In the genomic region with DNA sequence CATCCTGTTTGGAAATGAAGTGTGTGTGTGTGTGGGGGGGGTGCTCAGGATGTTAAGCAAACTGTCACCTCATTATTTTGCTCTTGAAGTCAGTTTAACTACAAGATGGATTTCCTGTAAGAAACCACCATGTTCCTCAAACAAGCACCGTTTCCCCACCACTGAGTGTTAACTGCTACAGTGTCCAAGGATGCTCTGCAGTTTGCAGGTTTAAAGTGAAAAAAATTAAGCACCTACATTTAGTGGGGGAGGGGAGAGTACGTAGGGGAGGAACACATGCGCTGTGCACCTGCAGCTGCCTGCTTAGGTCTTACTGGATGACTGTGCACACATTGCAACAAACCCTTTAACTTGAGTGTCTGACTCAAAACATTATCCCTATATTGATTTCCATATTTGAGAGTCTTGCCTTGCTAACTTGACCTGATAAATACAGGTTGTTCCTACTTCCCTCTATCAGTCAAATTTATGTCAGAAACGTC, we compare ENCODE assay signal across 16 mouse cellular contexts. TPM values are rescaled to one million over a fixed set of nuclear protein-coding genes. Genes with fewer than 3 reads are reported as not detected.
DNase-seq lines count a peak whose midpoint lies in the region; ATAC-seq and TF ChIP-seq lines count a peak whose summit lies in the region.
"Had no signal": no experiment of that assay in that cellular context is flagged by ENCODE, and none has a peak within 500 bp of the region (broad histone marks: within the 10 kb centered on the region; RNA-seq: fewer than 3 reads in every experiment).

No protein-coding gene starts in this region.

- no peaks in the 10 kb centered on the region for H3K27me3 ChIP-seq in heart, adult 2 months (ENCODE audit: control insufficient read depth, insufficient read depth, low read length)
- no peaks in the 10 kb centered on the region for H3K27me3 ChIP-seq in intestine, embryonic 16.5 days (replicated peaks; ENCODE audit: control insufficient read depth, insufficient read depth, low read length)
- H3K27me3 ChIP-seq: kidney, embryonic 15.5 days; midbrain, embryonic 12.5 days had no signal

- no peaks in the 10 kb centered on the region for H3K79me2 ChIP-seq in heart, adult 2 months (replicated peaks; ENCODE audit: control insufficient read depth, insufficient read depth, low read length)

- no peak overlapping the region for H3K9ac ChIP-seq in heart, adult 2 months (ENCODE audit: low read depth, low read length)
- no peak overlapping the region for H3K9ac ChIP-seq in intestine, embryonic 16.5 days (ENCODE audit: low read depth, low read length)
- H3K9ac ChIP-seq: kidney, embryonic 15.5 days; midbrain, embryonic 12.5 days had no signal

- peak; percentile 65 for DNase-seq in CD4-positive helper T cell, adult 2 months (ENCODE audit: low read depth, low spot score)
- peak; percentile 40 for DNase-seq in T-cell, adult 2 months (ENCODE audit: low spot score)
- DNase-seq in lung, postnatal 10 days: peak; percentile 25
- DNase-seq in thymus, postnatal 0 days (ENCODE audit: low spot score): peak; percentile 89
- DNase-seq in heart, adult 2 months: no peak
- DNase-seq in gastrocnemius, adult 8-10 months (ENCODE audit: low spot score in 2 of 2): no peak
- DNase-seq: adrenal gland, adult 8-10 months; cerebellum, adult 9-10 months; heart, postnatal 10 days; right cerebral cortex, postnatal 25 days had no signal

- intact Hi-C loops in heart, adult 2 months (cut with DNase I): no loop called here

- H3K36me3 ChIP-seq in heart, adult 2 months (ENCODE audit: control insufficient read depth, insufficient read depth, low read length): no peaks in the 10 kb centered on the region
- H3K36me3 ChIP-seq in intestine, embryonic 16.5 days (ENCODE audit: control insufficient read depth, insufficient read depth, low read length): no peaks in the 10 kb centered on the region
- H3K36me3 ChIP-seq: kidney, embryonic 15.5 days; midbrain, embryonic 12.5 days had no signal

- H3K4me2 ChIP-seq in intestine, embryonic 16.5 days (ENCODE audit: low read depth, low read length): no peak overlapping the region
- H3K4me2 ChIP-seq: kidney, embryonic 15.5 days; midbrain, embryonic 12.5 days had no signal

- no peak overlapping the region for H3K4me3 ChIP-seq in heart, adult 2 months
- H3K4me3 ChIP-seq in intestine, embryonic 16.5 days (ENCODE audit: low read length): no peak overlapping the region
- H3K4me3 ChIP-seq: kidney, embryonic 15.5 days; midbrain, embryonic 12.5 days had no signal

- WGBS in heart, adult 2 months: 66% methylated on average over 4 of the region's 4 CpGs
- 65% methylated on average over 4 of the region's 4 CpGs for WGBS in intestine, embryonic 16.5 days

- no peak for ATAC-seq in intestine, embryonic 16.5 days

- H3K9me3 ChIP-seq in intestine, embryonic 16.5 days (ENCODE audit: control insufficient read depth, low read length): no peaks in the 10 kb centered on the region
- H3K9me3 ChIP-seq: kidney, embryonic 15.5 days; midbrain, embryonic 12.5 days had no signal

- no peaks in the 10 kb centered on the region for H3K4me1 ChIP-seq in heart, adult 2 months (ENCODE audit: control insufficient read depth, insufficient read depth, low read length)
- no peaks in the 10 kb centered on the region for H3K4me1 ChIP-seq in intestine, embryonic 16.5 days (ENCODE audit: control insufficient read depth, insufficient read depth, low read length)
- H3K4me1 ChIP-seq: kidney, embryonic 15.5 days; midbrain, embryonic 12.5 days had no signal

- H3K27ac ChIP-seq in heart, adult 2 months: no peak overlapping the region
- no peak overlapping the region for H3K27ac ChIP-seq in intestine, embryonic 16.5 days (ENCODE audit: low read length)
- H3K27ac ChIP-seq: kidney, embryonic 15.5 days; midbrain, embryonic 12.5 days had no signal

- TF ChIP-seq CTCF in heart, adult 2 months (IDR thresholded peaks at IDR 0.05): no peak

- TF ChIP-seq POLR2A in heart, adult 2 months (IDR thresholded peaks at IDR 0.05; ENCODE audit: insufficient read depth, low read depth, low read length): no peak

- TF ChIP-seq EP300 in heart, adult 2 months (IDR thresholded peaks at IDR 0.05; ENCODE audit: insufficient read depth, low read depth, low read length): no peak

RNA-seq across cellular contexts. Expression of a gene that starts 16.9 kb away (rescaled TPM):
- polyA plus RNA-seq in thymus, postnatal 0 days (2015; fragmentation: Nextera tagmentation; extraction: Ambion mirVana): 175 and 176 TPM in 2 replicates
- under 1 TPM in 1 of 2 experiments, not detected in 1; 0.25 TPM for total RNA-seq in heart, adult 2 months (2021)
- polyA plus RNA-seq in heart, adult 2 months (2012; rRNA removed): 0.04 and 0.12 TPM in 2 replicates
- not detected for total RNA-seq in gastrocnemius, adult 8-10 months (2022)
- polyA plus RNA-seq in intestine, embryonic 16.5 days (2015; fragmentation: Nextera tagmentation; extraction: Ambion mirVana): 0.02 and 0.06 TPM in 2 replicates
- total RNA-seq: gastrocnemius, postnatal 4 days; liver, adult 2 months had no signal
- polyA plus RNA-seq: kidney, embryonic 15.5 days; midbrain, embryonic 12.5 days had no signal

RNA-seq across cellular contexts. Expression of a gene that starts 27.9 kb away (rescaled TPM):
- 0.51 and 0.55 TPM in 2 replicates for polyA plus RNA-seq in thymus, postnatal 0 days (2015; fragmentation: Nextera tagmentation; extraction: Ambion mirVana)
- not detected for total RNA-seq in heart, adult 2 months (2021)
- not detected in 2 replicates for polyA plus RNA-seq in heart, adult 2 months (2012; rRNA removed)
- total RNA-seq in gastrocnemius, adult 8-10 months (2022): not detected
- polyA plus RNA-seq in intestine, embryonic 16.5 days (2015; fragmentation: Nextera tagmentation; extraction: Ambion mirVana): not detected in 2 replicates
- total RNA-seq: adrenal gland, adult 8-10 months; gastrocnemius, postnatal 4 days; heart, postnatal 10 days; left cerebral cortex, postnatal 14 days; liver, adult 2 months had no signal
- polyA plus RNA-seq: kidney, embryonic 15.5 days; liver, adult 2 months; midbrain, embryonic 12.5 days had no signal

RNA-seq across cellular contexts. Expression of a gene that starts 53.6 kb away (rescaled TPM):
- 7.2 and 11.2 TPM in 2 replicates for polyA plus RNA-seq in thymus, postnatal 0 days (2015; fragmentation: Nextera tagmentation; extraction: Ambion mirVana)
- total RNA-seq in heart, adult 2 months (2021): 1 to 10 TPM; 2.1 to 3.0 TPM
- polyA plus RNA-seq in heart, adult 2 months (2012; rRNA removed): 52.0 and 56.1 TPM in 2 replicates
- total RNA-seq in gastrocnemius, adult 8-10 months (2022): 1 to 10 TPM; 2.1 to 7.1 (median 3.3) TPM
- polyA plus RNA-seq in intestine, embryonic 16.5 days (2015; fragmentation: Nextera tagmentation; extraction: Ambion mirVana): not detected in 2 replicates
- total RNA-seq: gastrocnemius, postnatal 4 days had no signal
- polyA plus RNA-seq: kidney, embryonic 15.5 days; liver, adult 2 months; midbrain, embryonic 12.5 days had no signal

Comparison
In these comparisons a context has a peak if more than half of its experiments do, and no peak if none do; other contexts are left out.
1. DNase-seq: peak in CD4-positive helper T cell, adult 2 months (single experiment), T-cell, adult 2 months (single experiment), lung, postnatal 10 days (single experiment) and thymus, postnatal 0 days (single experiment); none in heart, adult 2 months (0 of 2) and gastrocnemius, adult 8-10 months (0 of 2).
2. RNA of a gene that starts 16.9 kb away (polyA plus RNA-seq): 175 to 176 TPM in thymus, postnatal 0 days; 0.02 to 0.06 TPM in intestine, embryonic 16.5 days and 0.04 to 0.12 TPM in heart, adult 2 months; every median in the first group is over 100 times any median in the second.